Mouse (Mus musculus) lung, adult 18-20 months (tissue): ENCODE measurements at regions not wholly inside any gene's neighbourhood (a gene's known extent, or its start where the extent isn't known, plus 50 kb on each side); places are given as distances from the start of the nearest gene placed in this dataset.

Source experiments
- DNase-seq, 2 experiments: peaks; one replicate each; pipeline ENCODE4 v3.0.0; 2022; ENCODE audit warnings: mixed read lengths in 2 of 2

DNA sequence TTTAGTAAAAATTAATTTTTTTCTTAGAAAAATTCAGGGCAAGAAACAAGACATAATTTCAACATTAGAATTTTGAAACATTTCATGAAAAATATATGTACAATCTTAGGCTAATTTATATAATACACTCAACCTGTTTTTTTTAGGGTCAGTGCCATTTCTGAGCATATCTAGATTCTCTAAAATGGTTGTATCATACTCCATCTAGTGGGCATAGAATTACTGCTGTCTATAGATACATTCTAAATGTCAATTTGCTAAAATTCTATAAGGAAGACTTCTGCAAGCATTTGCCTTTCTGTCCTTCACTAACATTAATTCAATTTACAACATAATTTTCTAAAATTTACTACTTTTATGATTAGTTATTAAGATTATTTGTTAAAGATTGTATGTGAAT is 507.7 kb downstream of the Zbbx start:
- DNase-seq = no peak

DNA sequence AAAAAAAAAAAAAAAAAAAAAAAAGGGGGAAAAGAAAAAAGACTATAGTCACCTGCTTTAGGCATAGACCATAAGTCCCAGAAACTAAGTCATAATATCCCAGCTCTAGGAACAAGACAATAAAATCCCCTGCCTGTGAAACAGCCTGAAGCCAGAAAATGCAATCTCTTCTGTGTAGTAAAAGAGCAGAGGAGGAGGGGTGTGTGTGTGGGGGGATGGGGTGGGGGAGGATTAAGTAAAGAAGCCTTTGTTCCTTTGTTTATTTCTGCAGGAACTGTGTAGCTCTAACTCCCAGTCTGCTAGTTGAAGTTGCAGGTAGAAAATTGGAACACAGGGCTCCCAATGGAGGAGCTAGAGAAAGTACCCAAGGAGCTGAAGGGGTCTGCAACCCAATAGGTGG is 532.2 kb downstream of the Zbbx start:
- DNase-seq = no peak

GRCm38 (mm10) chr3:74601328-74602007 is 563.4 kb downstream of the Zbbx start:
- DNase-seq = no peak

DNA sequence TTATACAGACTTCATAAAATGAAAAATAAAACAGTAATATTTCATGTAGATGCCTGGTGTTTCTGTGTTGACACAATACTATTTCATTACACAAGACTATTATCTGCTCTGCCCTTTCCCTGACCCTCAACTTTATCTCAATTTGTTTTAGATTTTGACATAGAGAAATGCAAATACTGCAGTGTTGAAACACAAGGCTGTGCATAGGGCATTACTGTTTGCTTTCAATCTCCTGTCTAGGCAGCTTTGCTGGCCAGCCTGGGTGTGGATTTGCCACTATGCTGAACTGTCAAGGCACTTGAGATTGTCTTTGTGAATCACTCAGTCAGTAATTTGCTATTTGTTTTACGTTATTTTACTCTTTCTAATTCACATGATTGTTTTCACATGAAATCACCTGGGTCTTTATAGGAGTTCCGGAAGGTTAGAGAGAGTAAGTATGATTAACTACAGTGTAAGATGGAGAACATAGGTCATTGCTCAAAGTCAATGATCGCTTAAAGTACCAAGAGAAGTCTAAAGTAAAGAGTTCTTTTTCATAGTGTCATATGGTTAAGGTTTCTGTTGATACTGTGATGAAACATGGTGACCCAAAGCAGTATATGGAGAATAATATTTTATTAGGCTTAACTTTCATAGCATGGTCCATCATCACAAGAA is 576.0 kb downstream of the Zbbx start:
- peak in 1 of 2 experiments; percentile 7 for DNase-seq

- DNase-seq = no peak
These were observed 599.7 kb downstream of the Zbbx start for GRCm38 (mm10) chr3:74565176-74565575.

- no peak for DNase-seq
These were observed 630.0 kb downstream of the Zbbx start for GRCm38 (mm10) chr3:74534795-74535194.

- DNase-seq = no peak
These were observed 630.7 kb downstream of the Zbbx start for GRCm38 (mm10) chr3:74534006-74534698.

GRCm38 (mm10) chr3:74483741-74484140 is 681.1 kb downstream of the Zbbx start:
- DNase-seq = no peak
